Mouse (Mus musculus) olfactory bulb, adult 2 months (tissue): Measurements from ENCODE around the gene Pcp2.

Experiments used
- CTCF ChIP-seq: fragments of 200-500 bp; IDR thresholded peaks from 2 replicates; pipeline ENCODE4 v1.5.1; 2012; ENCODE audit warnings: low read depth, mild to moderate bottlenecking, low read length, moderate library complexity; ENCODE audit not compliant: insufficient read depth
- POLR2A ChIP-seq: fragments of 200-500 bp; IDR thresholded peaks from 2 replicates; pipeline ENCODE4 v1.6.1; 2012; ENCODE audit warnings: mild to moderate bottlenecking, low read depth, low read length, moderate library complexity; ENCODE audit not compliant: insufficient read depth

- no peak for TF ChIP-seq CTCF
- TF ChIP-seq POLR2A, result no peak
These were observed 38.9 kb downstream of the Pcp2 start for GRCm38 (mm10) chr8:3586452-3586851.
